Mouse (Mus musculus): Measurements from ENCODE around the gene Rnf38.

DNA sequence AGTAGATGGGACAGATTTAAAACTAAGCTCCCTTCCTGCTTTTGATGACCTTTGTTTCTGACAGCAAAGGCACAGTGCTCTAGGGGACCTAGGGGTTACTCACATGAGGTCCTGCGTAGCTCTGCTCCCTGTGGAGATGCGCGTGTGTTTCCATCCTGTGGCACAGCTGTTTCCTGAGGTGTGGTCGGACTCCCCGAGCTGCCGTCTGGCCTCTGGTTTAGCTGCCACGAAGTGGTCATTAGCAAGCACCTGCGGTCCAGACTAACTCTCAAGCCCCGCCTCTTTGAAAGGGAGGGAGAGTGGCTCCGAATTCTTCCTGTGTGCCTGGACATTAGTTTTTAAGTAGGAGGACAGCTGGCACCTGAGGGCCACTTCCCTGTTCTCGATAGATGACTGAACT, 149.6 kb downstream of the Rnf38 start, which contains the start of gene Gne:
- TF ChIP-seq CTCF (IDR thresholded peaks at IDR 0.05; ENCODE audit: low read depth, low read length) (no peak), POLR2A (IDR thresholded peaks at IDR 0.05; ENCODE audit: extremely low read depth, insufficient read depth, low read length) (no peak)
